Mouse (Mus musculus): ENCODE measurements around the gene Fgf11. TPM values are rescaled to one million over a fixed set of nuclear protein-coding genes. Genes with fewer than 3 reads are reported as not detected.

Fgf11 gene
- 4.6 TPM for polyA plus RNA-seq (2014; fragmentation: Illumina TruSeq; extraction: RNeasy Lipid Tissue Mini Kit (QIAGEN cat#74804); ENCODE audit: low replicate concordance)

DNA sequence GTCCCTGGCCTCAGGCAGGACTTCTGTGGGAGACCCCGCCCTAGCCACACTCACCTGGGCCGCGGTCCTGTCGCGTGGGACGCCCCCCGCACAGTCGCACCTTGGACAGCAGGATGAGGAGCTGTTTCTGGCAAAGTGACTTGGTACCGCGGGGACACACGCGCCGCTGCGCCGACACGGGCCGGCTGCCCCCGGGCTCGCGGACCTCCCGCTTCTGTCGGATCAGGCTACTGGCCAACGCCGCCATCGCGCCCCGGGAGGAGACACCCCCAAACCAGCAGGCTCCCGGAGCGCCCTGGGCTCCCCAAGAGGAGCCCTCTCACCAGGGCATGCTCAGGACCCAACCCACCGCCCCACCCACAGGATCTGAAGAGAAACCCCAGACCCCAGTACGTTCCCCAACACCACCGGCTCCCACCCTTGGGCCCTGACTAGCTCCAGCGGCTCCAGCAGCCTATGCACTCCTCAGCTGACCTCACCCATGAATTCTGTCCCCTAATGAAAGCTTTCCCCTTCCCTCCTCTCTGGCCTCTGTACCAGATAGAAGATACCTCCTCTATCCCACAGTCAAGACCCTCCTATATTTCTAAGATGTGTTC lies at the start of gene Fgf11:
Fgf11 (minus strand) TSS at position 479 of the 599 bp plus-strand sequence.

GRCm38 (mm10) chr11:69846198-69846680 lies 44.6 kb upstream of the Fgf11 start, which contains the start of gene Plscr3:
TSS of gene Plscr3 (plus strand) at chr11:69846376.

GRCm38 (mm10) chr11:69837952-69838713 lies 36.5 kb upstream of the Fgf11 start, which contains the start of gene Tmem256:
TSS of gene Tmem256 (plus strand) at chr11:69838514.

DNA sequence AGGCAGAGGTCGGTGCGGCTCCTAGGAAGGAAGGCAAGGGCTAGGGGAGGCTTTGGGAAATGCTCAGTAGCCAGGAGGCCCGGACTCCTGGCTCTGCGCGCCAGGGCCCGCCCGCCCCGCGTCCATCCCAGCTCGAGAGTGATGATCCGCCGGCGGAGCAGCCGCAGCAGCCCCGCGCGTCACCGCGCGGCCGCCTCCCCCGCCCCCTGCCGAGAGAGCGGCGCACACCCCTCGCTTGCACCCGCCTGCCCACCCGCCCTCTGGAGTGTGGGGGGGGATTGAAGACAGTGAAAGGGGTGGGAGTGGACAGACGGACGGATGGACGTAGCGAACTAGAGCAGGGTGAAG lies 35.9 kb upstream of the Fgf11 start, which contains the start of gene Nlgn2:
Nlgn2 (minus strand) TSS at position 181 of the 348 bp plus-strand sequence.

DNA sequence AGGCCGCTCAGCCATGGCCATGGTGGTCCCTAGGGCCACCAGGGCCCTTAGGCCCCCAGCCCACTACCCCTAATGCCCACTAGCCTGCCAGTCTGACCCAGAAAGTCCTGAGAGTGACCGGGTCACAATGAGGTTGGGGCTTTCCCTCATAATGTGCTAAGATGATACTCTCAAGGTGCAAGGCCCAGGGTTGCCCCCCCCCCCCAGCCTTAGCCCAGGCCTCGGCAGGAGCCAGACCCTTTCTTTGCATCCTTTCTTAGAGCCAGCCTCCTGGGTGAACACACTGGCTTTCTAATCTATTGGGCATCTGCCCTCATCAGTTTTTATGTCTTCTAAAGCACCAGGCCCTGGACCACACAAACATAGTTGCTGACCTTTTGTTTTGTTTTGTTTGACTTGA lies 20.4 kb upstream of the Fgf11 start, which contains the start of gene Spem1:
Spem1 (minus strand) TSS at position 101 of the 400 bp plus-strand sequence.

GRCm38 (mm10) chr11:69818365-69818764 lies 16.7 kb upstream of the Fgf11 start, which contains the start of gene Spem2:
TSS of gene Spem2 (minus strand) at chr11:69818465.

GRCm38 (mm10) chr11:69815155-69815554 lies 13.5 kb upstream of the Fgf11 start, which contains the start of gene Gm39566:
TSS of gene Gm39566 (minus strand) at chr11:69815298.

GRCm38 (mm10) chr11:69804972-69805909 lies 3.6 kb upstream of the Fgf11 start, which contains the start of gene Tmem102:
TSS of gene Tmem102 (minus strand) at chr11:69805624.

DNA sequence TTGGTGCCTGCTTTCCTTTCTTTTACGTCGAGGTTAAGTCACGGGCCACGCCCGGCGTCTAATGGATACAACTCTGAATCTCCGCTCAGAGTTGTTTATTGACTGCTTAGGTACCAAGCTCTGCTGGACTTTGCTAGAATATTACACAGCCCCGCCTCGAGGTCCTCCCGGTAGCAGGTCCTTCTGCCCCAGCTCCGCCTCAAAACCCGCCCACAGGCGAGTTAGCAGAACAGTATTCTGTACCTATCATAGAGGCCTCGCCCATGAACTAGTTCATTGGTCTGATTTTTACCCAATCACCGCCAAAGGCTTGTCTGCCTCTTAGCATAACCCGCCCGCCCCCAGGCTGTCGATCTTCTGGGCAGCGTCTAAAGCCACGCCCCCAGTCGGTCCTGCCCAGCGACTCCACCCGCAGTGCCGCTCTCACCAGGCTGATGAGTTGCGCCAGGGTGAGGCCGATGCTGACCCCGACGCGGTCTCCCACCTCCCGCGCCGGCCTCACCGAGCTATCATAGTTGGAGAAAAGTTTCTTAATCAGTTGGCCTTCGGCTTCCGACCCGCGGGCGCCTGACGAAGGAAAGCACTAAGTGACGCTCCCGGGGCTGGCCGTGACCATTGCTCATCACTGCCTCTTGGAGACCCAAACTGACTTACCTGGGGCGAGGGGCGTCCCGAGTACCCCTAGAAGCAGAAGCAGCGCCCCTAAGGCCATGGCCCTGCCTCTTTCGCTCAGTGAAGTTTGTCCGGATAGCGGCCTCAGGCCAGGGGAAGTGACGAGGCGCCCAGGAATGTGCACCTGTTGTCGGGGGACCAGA lies 6.3 kb downstream of the Fgf11 start, which contains the start of gene Chrnb1:
Chrnb1 (minus strand) TSS at position 776 of the 815 bp plus-strand sequence.

GRCm38 (mm10) chr11:69765221-69766125 lies 36.2 kb downstream of the Fgf11 start, which contains the start of gene Zbtb4:
TSS of gene Zbtb4 (plus strand) at chr11:69765912.

DNA sequence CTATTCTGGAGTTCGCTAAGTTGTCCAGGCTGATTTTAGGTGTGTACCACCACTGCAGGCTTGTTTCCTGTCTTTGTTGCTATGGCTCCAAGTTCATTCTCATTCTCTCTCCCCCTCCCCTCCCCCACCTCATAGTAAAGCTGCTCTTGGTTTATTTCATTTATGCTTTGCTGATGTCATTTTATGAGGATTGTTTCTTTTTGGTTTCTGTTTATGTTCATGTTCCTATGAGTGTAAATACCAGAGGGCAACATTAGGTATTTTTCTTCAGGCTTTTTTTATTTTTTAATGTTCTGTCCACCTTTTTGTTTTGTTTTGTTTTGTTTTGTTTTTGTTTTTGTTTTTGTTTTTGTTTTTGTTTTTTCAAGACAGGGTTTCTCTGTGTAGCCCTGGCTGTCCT lies 39.8 kb downstream of the Fgf11 start, which contains the start of gene Slc35g3:
Slc35g3 (minus strand) TSS at position 101 of the 400 bp plus-strand sequence.

GRCm38 (mm10) chr11:69758478-69758970 lies 43.1 kb downstream of the Fgf11 start, which contains the start of gene Polr2a:
TSS of gene Polr2a (minus strand) at chr11:69758637.

Other genes starting within 250 kb of the Fgf11 start
- not detected for gene Efnb3, start 241.7 kb downstream of the Fgf11 start, polyA plus RNA-seq (2014; fragmentation: Illumina TruSeq; extraction: RNeasy Lipid Tissue Mini Kit (QIAGEN cat#74804); ENCODE audit: low replicate concordance)
- 0.59 TPM for gene Wrap53, start 221.6 kb downstream of the Fgf11 start, polyA plus RNA-seq (2014; fragmentation: Illumina TruSeq; extraction: RNeasy Lipid Tissue Mini Kit (QIAGEN cat#74804); ENCODE audit: low replicate concordance)
- 2.7 TPM for gene Trp53, start 221.5 kb downstream of the Fgf11 start, polyA plus RNA-seq (2014; fragmentation: Illumina TruSeq; extraction: RNeasy Lipid Tissue Mini Kit (QIAGEN cat#74804); ENCODE audit: low replicate concordance)
- 2.6 TPM for gene Atp1b2, start 195.9 kb downstream of the Fgf11 start, polyA plus RNA-seq (2014; fragmentation: Illumina TruSeq; extraction: RNeasy Lipid Tissue Mini Kit (QIAGEN cat#74804); ENCODE audit: low replicate concordance)
- gene Shbg, start 184.0 kb downstream of the Fgf11 start, polyA plus RNA-seq (2014; fragmentation: Illumina TruSeq; extraction: RNeasy Lipid Tissue Mini Kit (QIAGEN cat#74804); ENCODE audit: low replicate concordance) = not detected
- gene Sat2, start 179.8 kb downstream of the Fgf11 start, polyA plus RNA-seq (2014; fragmentation: Illumina TruSeq; extraction: RNeasy Lipid Tissue Mini Kit (QIAGEN cat#74804); ENCODE audit: low replicate concordance) = 0.97 TPM
- gene Fxr2, start 168.9 kb downstream of the Fgf11 start, polyA plus RNA-seq (2014; fragmentation: Illumina TruSeq; extraction: RNeasy Lipid Tissue Mini Kit (QIAGEN cat#74804); ENCODE audit: low replicate concordance) = 7.3 TPM
- gene Sox15, start 146.5 kb downstream of the Fgf11 start, polyA plus RNA-seq (2014; fragmentation: Illumina TruSeq; extraction: RNeasy Lipid Tissue Mini Kit (QIAGEN cat#74804); ENCODE audit: low replicate concordance) = not detected
- gene Mpdu1, start 139.2 kb downstream of the Fgf11 start, polyA plus RNA-seq (2014; fragmentation: Illumina TruSeq; extraction: RNeasy Lipid Tissue Mini Kit (QIAGEN cat#74804); ENCODE audit: low replicate concordance) = 15.1 TPM
- gene Cd68, start 135.7 kb downstream of the Fgf11 start, polyA plus RNA-seq (2014; fragmentation: Illumina TruSeq; extraction: RNeasy Lipid Tissue Mini Kit (QIAGEN cat#74804); ENCODE audit: low replicate concordance) = 1.7 TPM
- 261 TPM for gene Eif4a1, start 129.4 kb downstream of the Fgf11 start, polyA plus RNA-seq (2014; fragmentation: Illumina TruSeq; extraction: RNeasy Lipid Tissue Mini Kit (QIAGEN cat#74804); ENCODE audit: low replicate concordance)
- gene Senp3, start 119.8 kb downstream of the Fgf11 start, polyA plus RNA-seq (2014; fragmentation: Illumina TruSeq; extraction: RNeasy Lipid Tissue Mini Kit (QIAGEN cat#74804); ENCODE audit: low replicate concordance) = 73.2 TPM
- gene Tnfsf13, start 116.1 kb downstream of the Fgf11 start, polyA plus RNA-seq (2014; fragmentation: Illumina TruSeq; extraction: RNeasy Lipid Tissue Mini Kit (QIAGEN cat#74804); ENCODE audit: low replicate concordance) = 26.8 TPM
- gene Tnfsf12, start 106.0 kb downstream of the Fgf11 start, polyA plus RNA-seq (2014; fragmentation: Illumina TruSeq; extraction: RNeasy Lipid Tissue Mini Kit (QIAGEN cat#74804); ENCODE audit: low replicate concordance) = 0.41 TPM
- 3.9 TPM for gene Tnfsfm13, start 105.8 kb downstream of the Fgf11 start, polyA plus RNA-seq (2014; fragmentation: Illumina TruSeq; extraction: RNeasy Lipid Tissue Mini Kit (QIAGEN cat#74804); ENCODE audit: low replicate concordance)
- gene Polr2a, start 43.2 kb downstream of the Fgf11 start, polyA plus RNA-seq (2014; fragmentation: Illumina TruSeq; extraction: RNeasy Lipid Tissue Mini Kit (QIAGEN cat#74804); ENCODE audit: low replicate concordance) = 15.6 TPM
- not detected for gene Slc35g3, start 39.9 kb downstream of the Fgf11 start, polyA plus RNA-seq (2014; fragmentation: Illumina TruSeq; extraction: RNeasy Lipid Tissue Mini Kit (QIAGEN cat#74804); ENCODE audit: low replicate concordance)
- 8.3 TPM for gene Zbtb4, start 35.9 kb downstream of the Fgf11 start, polyA plus RNA-seq (2014; fragmentation: Illumina TruSeq; extraction: RNeasy Lipid Tissue Mini Kit (QIAGEN cat#74804); ENCODE audit: low replicate concordance)
- gene Chrnb1, start 5.9 kb downstream of the Fgf11 start, polyA plus RNA-seq (2014; fragmentation: Illumina TruSeq; extraction: RNeasy Lipid Tissue Mini Kit (QIAGEN cat#74804); ENCODE audit: low replicate concordance) = 4.4 TPM
- gene Tmem102, start 3.8 kb upstream of the Fgf11 start, polyA plus RNA-seq (2014; fragmentation: Illumina TruSeq; extraction: RNeasy Lipid Tissue Mini Kit (QIAGEN cat#74804); ENCODE audit: low replicate concordance) = 10.2 TPM
- gene Gm39566, start 13.4 kb upstream of the Fgf11 start, polyA plus RNA-seq (2014; fragmentation: Illumina TruSeq; extraction: RNeasy Lipid Tissue Mini Kit (QIAGEN cat#74804); ENCODE audit: low replicate concordance) = not detected
- gene Spem2, start 16.6 kb upstream of the Fgf11 start, polyA plus RNA-seq (2014; fragmentation: Illumina TruSeq; extraction: RNeasy Lipid Tissue Mini Kit (QIAGEN cat#74804); ENCODE audit: low replicate concordance) = not detected
- gene Spem1, start 20.3 kb upstream of the Fgf11 start, polyA plus RNA-seq (2014; fragmentation: Illumina TruSeq; extraction: RNeasy Lipid Tissue Mini Kit (QIAGEN cat#74804); ENCODE audit: low replicate concordance) = not detected
- 0.15 TPM for gene Nlgn2, start 35.9 kb upstream of the Fgf11 start, polyA plus RNA-seq (2014; fragmentation: Illumina TruSeq; extraction: RNeasy Lipid Tissue Mini Kit (QIAGEN cat#74804); ENCODE audit: low replicate concordance)
- gene Tmem256, start 36.7 kb upstream of the Fgf11 start, polyA plus RNA-seq (2014; fragmentation: Illumina TruSeq; extraction: RNeasy Lipid Tissue Mini Kit (QIAGEN cat#74804); ENCODE audit: low replicate concordance) = 4.2 TPM
- 0.33 TPM for gene Plscr3, start 44.5 kb upstream of the Fgf11 start, polyA plus RNA-seq (2014; fragmentation: Illumina TruSeq; extraction: RNeasy Lipid Tissue Mini Kit (QIAGEN cat#74804); ENCODE audit: low replicate concordance)
- 5.0 TPM for gene Tnk1, start 56.9 kb upstream of the Fgf11 start, polyA plus RNA-seq (2014; fragmentation: Illumina TruSeq; extraction: RNeasy Lipid Tissue Mini Kit (QIAGEN cat#74804); ENCODE audit: low replicate concordance)
- gene Tmem95, start 76.2 kb upstream of the Fgf11 start, polyA plus RNA-seq (2014; fragmentation: Illumina TruSeq; extraction: RNeasy Lipid Tissue Mini Kit (QIAGEN cat#74804); ENCODE audit: low replicate concordance) = not detected
- 1.4 TPM for gene Kctd11, start 79.5 kb upstream of the Fgf11 start, polyA plus RNA-seq (2014; fragmentation: Illumina TruSeq; extraction: RNeasy Lipid Tissue Mini Kit (QIAGEN cat#74804); ENCODE audit: low replicate concordance)
- gene Acap1, start 93.7 kb upstream of the Fgf11 start, polyA plus RNA-seq (2014; fragmentation: Illumina TruSeq; extraction: RNeasy Lipid Tissue Mini Kit (QIAGEN cat#74804); ENCODE audit: low replicate concordance) = 0.67 TPM
- 7.0 TPM for gene 2810408A11Rik, start 99.1 kb upstream of the Fgf11 start, polyA plus RNA-seq (2014; fragmentation: Illumina TruSeq; extraction: RNeasy Lipid Tissue Mini Kit (QIAGEN cat#74804); ENCODE audit: low replicate concordance)
- 1.6 TPM for gene Neurl4, start 99.2 kb upstream of the Fgf11 start, polyA plus RNA-seq (2014; fragmentation: Illumina TruSeq; extraction: RNeasy Lipid Tissue Mini Kit (QIAGEN cat#74804); ENCODE audit: low replicate concordance)
- 10.7 TPM for gene Gps2, start 112.0 kb upstream of the Fgf11 start, polyA plus RNA-seq (2014; fragmentation: Illumina TruSeq; extraction: RNeasy Lipid Tissue Mini Kit (QIAGEN cat#74804); ENCODE audit: low replicate concordance)
- gene Eif5a, start 120.1 kb upstream of the Fgf11 start, polyA plus RNA-seq (2014; fragmentation: Illumina TruSeq; extraction: RNeasy Lipid Tissue Mini Kit (QIAGEN cat#74804); ENCODE audit: low replicate concordance) = 136 TPM
- gene Ybx2, start 133.9 kb upstream of the Fgf11 start, polyA plus RNA-seq (2014; fragmentation: Illumina TruSeq; extraction: RNeasy Lipid Tissue Mini Kit (QIAGEN cat#74804); ENCODE audit: low replicate concordance) = 2.3 TPM
- 0.33 TPM for gene Slc2a4, start 146.3 kb upstream of the Fgf11 start, polyA plus RNA-seq (2014; fragmentation: Illumina TruSeq; extraction: RNeasy Lipid Tissue Mini Kit (QIAGEN cat#74804); ENCODE audit: low replicate concordance)
- gene Cldn7, start 162.9 kb upstream of the Fgf11 start, polyA plus RNA-seq (2014; fragmentation: Illumina TruSeq; extraction: RNeasy Lipid Tissue Mini Kit (QIAGEN cat#74804); ENCODE audit: low replicate concordance) = 140 TPM
- 41.0 TPM for gene Ctdnep1, start 179.3 kb upstream of the Fgf11 start, polyA plus RNA-seq (2014; fragmentation: Illumina TruSeq; extraction: RNeasy Lipid Tissue Mini Kit (QIAGEN cat#74804); ENCODE audit: low replicate concordance)
- 3.9 TPM for gene Elp5, start 180.7 kb upstream of the Fgf11 start, polyA plus RNA-seq (2014; fragmentation: Illumina TruSeq; extraction: RNeasy Lipid Tissue Mini Kit (QIAGEN cat#74804); ENCODE audit: low replicate concordance)
- gene Gabarap, start 189.3 kb upstream of the Fgf11 start, polyA plus RNA-seq (2014; fragmentation: Illumina TruSeq; extraction: RNeasy Lipid Tissue Mini Kit (QIAGEN cat#74804); ENCODE audit: low replicate concordance) = 558 TPM
- gene Phf23, start 193.9 kb upstream of the Fgf11 start, polyA plus RNA-seq (2014; fragmentation: Illumina TruSeq; extraction: RNeasy Lipid Tissue Mini Kit (QIAGEN cat#74804); ENCODE audit: low replicate concordance) = 14.8 TPM
- not detected for gene Dvl2, start 198.7 kb upstream of the Fgf11 start, polyA plus RNA-seq (2014; fragmentation: Illumina TruSeq; extraction: RNeasy Lipid Tissue Mini Kit (QIAGEN cat#74804); ENCODE audit: low replicate concordance)
- gene Acadvl, start 213.6 kb upstream of the Fgf11 start, polyA plus RNA-seq (2014; fragmentation: Illumina TruSeq; extraction: RNeasy Lipid Tissue Mini Kit (QIAGEN cat#74804); ENCODE audit: low replicate concordance) = 4.8 TPM
- 0.30 TPM for gene Dlg4, start 215.1 kb upstream of the Fgf11 start, polyA plus RNA-seq (2014; fragmentation: Illumina TruSeq; extraction: RNeasy Lipid Tissue Mini Kit (QIAGEN cat#74804); ENCODE audit: low replicate concordance)

All from small intestine, adult 10 weeks (tissue).